Mouse (Mus musculus) E14TG2a.4 (cell line): ENCODE results near the gene Scrt2.

ENCODE experiments used
- H3K27me3 ChIP-seq: 2 replicates; pipeline ENCODE4 v1.6.1; 2014; ENCODE audit warnings: low read length, control low read depth; ENCODE audit not compliant: insufficient read depth
- H3K36me3 ChIP-seq: 2 replicates; pipeline ENCODE4 v1.6.1; 2014; ENCODE audit warnings: low read length, control low read depth; ENCODE audit not compliant: insufficient read depth
- H3K4me1 ChIP-seq: replicated peaks from 2 replicates; pipeline ENCODE4 v1.6.1; 2014; ENCODE audit warnings: low read depth, low read length, control low read depth
- H3K4me3 ChIP-seq: replicated peaks from 2 replicates; pipeline ENCODE4 v1.5.1; 2014; ENCODE audit warnings: mild to moderate bottlenecking, low read length
- H3K9me3 ChIP-seq: 2 replicates; pipeline ENCODE4 v1.6.1; 2014; ENCODE audit warnings: low read length, control low read depth
- CTCF ChIP-seq: conservative IDR thresholded peaks from 2 replicates; pipeline ENCODE4 v1.5.1; 2014; ENCODE audit warnings: low read length
- NANOG ChIP-seq: IDR thresholded peaks from 2 replicates; pipeline ENCODE4 v1.6.1; 2014; ENCODE audit warnings: borderline replicate concordance, low read length, mixed read lengths
- POU5F1 ChIP-seq: IDR thresholded peaks from 2 replicates; pipeline ENCODE4 v1.6.1; 2014; ENCODE audit warnings: low read length, borderline replicate concordance

Gene Scrt2

DNA sequence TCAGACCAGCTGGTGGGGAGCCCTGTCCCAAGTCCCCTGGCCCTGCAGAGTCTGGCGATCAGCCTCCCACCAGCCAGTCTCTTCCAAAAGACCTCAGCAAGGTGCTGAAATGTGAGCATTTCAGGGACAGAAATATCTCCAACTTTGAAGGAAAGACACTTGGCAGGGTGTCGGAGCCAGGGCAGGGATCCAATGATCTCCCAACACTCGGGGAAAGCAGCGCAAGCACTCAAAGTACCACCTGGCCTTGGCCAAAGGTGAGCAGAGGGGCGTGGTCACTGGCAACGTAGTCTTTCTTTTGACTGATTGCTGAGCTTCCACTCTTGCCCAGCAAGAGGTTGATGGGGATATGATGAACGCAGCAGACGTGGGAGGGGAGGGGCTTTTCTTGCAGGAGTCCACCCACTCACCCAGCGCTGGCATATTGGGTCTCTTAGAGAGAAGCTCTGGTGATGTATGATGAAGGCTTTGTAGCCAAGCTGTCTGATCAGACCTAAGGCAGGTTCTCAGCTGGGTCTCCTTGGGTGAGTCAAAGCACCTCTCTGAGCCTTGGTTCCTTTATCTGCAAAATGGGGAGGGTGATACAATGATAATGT is 5.9 kb upstream of the Scrt2 start:
- no peaks in the 10 kb centered on the region for H3K9me3 ChIP-seq

DNA sequence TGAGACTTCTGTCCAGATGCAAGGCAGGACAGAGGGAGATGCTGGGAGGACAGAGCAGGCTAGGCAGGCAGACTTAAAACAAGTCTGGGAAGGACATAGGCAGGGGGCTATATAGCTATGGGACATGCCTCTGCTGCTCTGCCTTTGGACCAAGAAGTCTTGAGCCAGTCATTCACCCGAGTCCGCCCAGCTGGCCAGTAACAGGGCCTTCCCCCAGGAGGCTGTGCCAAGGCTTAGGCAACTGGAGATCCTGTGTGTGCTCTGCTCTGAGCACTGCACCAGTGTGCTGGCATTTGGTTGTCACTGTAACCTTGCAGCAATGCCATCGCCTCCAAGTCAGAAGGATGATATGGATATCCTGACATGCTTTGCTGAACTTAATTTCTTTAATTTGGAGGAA is 4.0 kb upstream of the Scrt2 start:
- TF ChIP-seq CTCF: no peak
- no peak for TF ChIP-seq POU5F1
- TF ChIP-seq NANOG: no peak
- Histone ChIP-seq H3K9me3 (no peaks in the 10 kb centered on the region), H3K27me3 (peaks cover 87% of the 10 kb centered on the region), H3K4me1 (peaks cover 31% of the 10 kb centered on the region), H3K36me3 (no peaks in the 10 kb centered on the region), H3K4me3 (no peak overlapping the region)

More for the DNA sequence above, 5.9 kb upstream of the Scrt2 start:
- H3K27me3 ChIP-seq: peaks cover 70% of the 10 kb centered on the region
- peaks cover 17% of the 10 kb centered on the region for H3K4me1 ChIP-seq
- H3K36me3 ChIP-seq: no peaks in the 10 kb centered on the region
- TF ChIP-seq POU5F1: no peak
- TF ChIP-seq NANOG: no peak
- no peak for TF ChIP-seq CTCF
- H3K4me3 ChIP-seq: no peak overlapping the region

DNA sequence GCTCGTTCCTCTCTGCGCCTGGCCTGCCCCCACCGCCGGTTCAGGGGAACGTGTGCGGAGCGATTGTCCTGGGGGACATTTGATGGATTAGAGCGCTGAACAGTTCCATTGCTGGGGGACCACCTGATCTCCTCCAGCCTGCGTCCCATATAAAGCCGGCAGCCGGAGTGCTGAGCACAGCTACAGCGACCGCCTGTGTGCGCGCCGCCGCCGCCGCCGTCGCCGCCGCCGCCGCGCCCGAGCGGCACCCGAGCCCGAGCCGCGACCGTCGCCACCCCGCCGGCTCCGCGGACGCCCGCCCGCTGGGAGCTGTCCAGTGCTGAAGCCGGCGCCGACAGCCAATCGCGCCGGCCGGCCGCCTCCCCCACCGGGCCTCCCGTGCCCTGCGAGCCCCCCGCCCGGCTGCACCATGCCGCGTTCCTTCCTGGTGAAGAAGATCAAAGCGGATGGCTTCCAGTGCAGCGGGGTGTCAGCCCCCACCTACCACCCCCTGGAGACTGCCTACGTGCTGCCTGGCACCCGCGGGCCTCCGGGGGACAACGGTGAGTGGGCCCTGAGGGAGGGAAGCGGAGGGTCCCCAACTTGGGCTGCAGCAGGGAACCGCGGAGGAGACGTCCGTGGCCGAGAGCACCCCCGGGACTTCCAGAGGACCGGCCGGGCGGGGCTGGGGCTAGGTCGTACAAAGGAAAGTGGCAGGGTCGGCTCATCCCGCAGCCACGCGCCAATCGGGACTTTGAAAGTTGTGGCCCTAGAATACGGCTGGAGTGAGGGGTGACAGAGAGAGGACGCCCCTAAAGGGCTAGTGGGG is 516 bp downstream of the Scrt2 start:
- TF ChIP-seq CTCF: no peak
- no peak for TF ChIP-seq NANOG
- no peak for TF ChIP-seq POU5F1
- Histone ChIP-seq H3K27me3 (peaks cover 89% of the 10 kb centered on the region), H3K4me3 (peak overlapping the region; percentile 81), H3K9me3 (no peaks in the 10 kb centered on the region), H3K4me1 (peaks cover 39% of the 10 kb centered on the region), H3K36me3 (no peaks in the 10 kb centered on the region)

DNA sequence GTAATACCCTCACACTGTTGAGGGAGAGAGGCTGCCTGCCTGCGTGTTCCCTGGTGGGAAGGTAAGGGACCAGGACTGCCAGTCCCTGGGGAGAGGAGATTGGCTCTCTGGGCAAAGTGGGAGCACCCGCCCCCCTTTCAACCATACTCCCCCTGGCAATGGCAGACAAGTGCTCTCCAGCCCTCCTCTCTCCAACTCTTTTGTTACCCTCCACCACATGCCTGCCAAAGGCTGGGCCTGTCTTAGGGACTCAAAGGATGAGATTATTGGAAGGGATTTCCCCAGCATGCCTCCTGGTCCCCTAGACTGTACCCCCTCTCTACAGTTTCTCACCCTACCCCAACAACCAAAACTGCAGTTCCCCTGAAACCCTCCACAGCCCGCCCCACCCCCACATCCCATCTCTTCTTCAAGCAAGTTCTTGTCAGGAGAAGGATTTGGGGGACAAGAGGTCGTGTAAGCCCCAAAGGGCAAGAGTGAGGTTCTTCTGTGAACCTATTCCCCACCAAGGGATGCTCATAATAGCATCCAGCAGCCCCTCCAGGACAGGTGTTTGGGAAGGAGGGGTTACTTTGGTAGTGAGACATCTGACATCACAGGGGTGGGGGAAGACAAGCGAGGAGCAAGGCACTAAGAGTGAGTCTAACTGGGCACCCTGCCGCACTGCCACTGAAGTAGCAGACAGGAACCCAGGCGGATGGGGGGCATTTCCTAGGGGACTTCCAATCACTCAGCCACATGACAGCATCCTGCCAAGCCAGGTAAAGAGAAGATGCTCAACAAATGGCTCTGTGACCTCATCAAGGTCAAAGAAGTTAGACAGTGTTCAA is 1.3 kb downstream of the Scrt2 start:
- H3K36me3 ChIP-seq: no peaks in the 10 kb centered on the region
- H3K9me3 ChIP-seq: no peaks in the 10 kb centered on the region
- no peak for TF ChIP-seq CTCF
- no peak for TF ChIP-seq NANOG
- TF ChIP-seq POU5F1: no peak
- peaks cover 39% of the 10 kb centered on the region for H3K4me1 ChIP-seq
- H3K27me3 ChIP-seq: peaks cover 82% of the 10 kb centered on the region
- peak overlapping the region; percentile 81 for H3K4me3 ChIP-seq

DNA sequence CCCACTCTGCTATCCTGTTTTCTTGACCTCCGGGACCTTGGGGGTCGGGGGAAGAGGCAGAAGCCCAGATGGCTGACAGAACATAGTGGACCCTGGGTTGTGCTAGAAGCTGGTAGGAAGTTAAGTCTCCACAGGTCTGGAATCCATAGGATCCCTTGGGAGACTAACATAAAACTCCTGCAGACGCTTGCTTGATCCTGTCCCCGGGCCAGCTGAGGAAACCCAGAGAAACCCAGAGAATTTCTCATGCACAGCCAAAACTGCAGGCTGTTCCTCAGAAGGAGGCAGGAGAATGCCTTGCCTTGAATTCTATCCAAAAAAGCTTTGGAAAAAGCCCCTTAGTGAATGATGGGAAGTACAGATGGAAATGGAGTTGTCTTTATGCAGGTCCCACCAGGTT is 2.1 kb downstream of the Scrt2 start:
- Histone ChIP-seq H3K36me3 (no peaks in the 10 kb centered on the region), H3K27me3 (peaks cover 75% of the 10 kb centered on the region)
- TF ChIP-seq POU5F1 (no peak), NANOG (no peak)

DNA sequence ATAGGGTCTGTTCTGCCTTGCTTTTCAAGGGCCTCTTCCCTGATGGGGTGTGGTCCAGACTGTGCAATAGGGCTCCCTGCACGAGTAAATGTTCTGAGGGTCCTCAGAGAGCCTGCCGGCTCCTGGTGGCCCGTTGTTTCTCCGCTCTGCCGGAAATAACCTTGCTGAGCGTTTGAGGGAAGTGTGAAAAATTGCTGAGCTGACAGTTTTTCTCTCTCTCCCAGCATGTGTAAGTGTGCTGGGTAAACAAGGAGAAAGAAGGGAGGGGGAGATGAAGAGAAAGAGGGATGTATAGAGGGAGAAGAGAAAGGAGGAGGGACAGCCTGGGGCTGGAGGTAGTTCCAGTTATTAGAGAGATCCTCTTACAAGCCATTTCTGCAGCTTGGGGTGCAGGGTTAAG is 3.0 kb downstream of the Scrt2 start:
- Histone ChIP-seq H3K4me1 (peaks cover 40% of the 10 kb centered on the region), H3K36me3 (no peaks in the 10 kb centered on the region), H3K4me3 (no peak overlapping the region), H3K9me3 (no peaks in the 10 kb centered on the region), H3K27me3 (peaks cover 66% of the 10 kb centered on the region)
- no peak for TF ChIP-seq POU5F1
- no peak for TF ChIP-seq NANOG
- no peak for TF ChIP-seq CTCF

More for the DNA sequence above, 2.1 kb downstream of the Scrt2 start:
- Histone ChIP-seq H3K4me1 (peaks cover 39% of the 10 kb centered on the region), H3K4me3 (no peak overlapping the region), H3K9me3 (no peaks in the 10 kb centered on the region)

DNA sequence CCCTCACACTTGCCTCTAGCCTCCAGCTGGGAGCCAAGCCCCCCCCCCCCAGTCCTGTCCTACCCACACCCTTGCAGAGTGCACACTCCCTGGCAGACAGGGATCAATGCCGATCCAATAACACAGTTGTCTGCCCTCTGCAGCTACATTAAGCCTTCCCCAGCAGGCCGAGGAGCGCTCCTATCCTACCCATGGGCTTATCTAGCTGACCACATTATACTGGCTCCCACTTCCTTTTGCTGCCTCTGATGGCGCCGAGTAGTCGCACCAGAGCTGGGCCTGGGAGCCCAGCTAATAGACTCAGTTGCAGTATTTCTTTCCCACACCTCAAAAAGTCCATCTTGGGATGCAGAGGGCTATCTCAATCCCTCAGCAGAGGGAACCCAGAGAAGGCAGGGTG is 4.1 kb downstream of the Scrt2 start:
- no peaks in the 10 kb centered on the region for H3K9me3 ChIP-seq
- peaks cover 47% of the 10 kb centered on the region for H3K4me1 ChIP-seq
- no peak for TF ChIP-seq POU5F1
- no peak for TF ChIP-seq NANOG
- TF ChIP-seq CTCF: no peak
- peaks cover 5% of the 10 kb centered on the region; the same call in 1 of the 2 replicates for H3K36me3 ChIP-seq
- H3K27me3 ChIP-seq: peaks cover 55% of the 10 kb centered on the region
- no peak overlapping the region for H3K4me3 ChIP-seq

DNA sequence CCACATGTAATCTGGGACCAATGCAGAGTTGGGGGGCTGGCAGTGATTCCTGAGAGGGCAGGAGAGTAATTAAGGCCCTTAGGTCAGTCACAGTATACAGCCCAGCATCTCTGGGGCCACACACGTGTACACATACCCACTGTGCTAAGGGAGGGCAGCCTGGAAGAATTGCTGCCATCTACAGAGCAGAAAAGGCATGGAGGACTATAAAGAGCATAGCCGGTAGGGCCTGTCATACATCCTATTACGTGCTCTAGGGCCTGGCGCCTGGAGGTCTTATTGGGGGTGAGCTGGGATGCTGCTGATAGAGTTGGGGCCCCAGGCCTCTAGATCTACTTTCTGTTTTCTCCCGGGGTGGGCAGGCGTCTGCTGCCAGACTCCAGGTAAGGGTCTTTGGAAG is 5.1 kb downstream of the Scrt2 start:
- H3K9me3 ChIP-seq: no peaks in the 10 kb centered on the region
- peaks cover 45% of the 10 kb centered on the region for H3K27me3 ChIP-seq
- peaks cover 49% of the 10 kb centered on the region for H3K4me1 ChIP-seq
- no peak overlapping the region for H3K4me3 ChIP-seq
- H3K36me3 ChIP-seq: peaks cover 12% of the 10 kb centered on the region; the same call in 1 of the 2 replicates
- TF ChIP-seq POU5F1: no peak
- TF ChIP-seq NANOG: no peak
- no peak for TF ChIP-seq CTCF
